Mouse (Mus musculus) embryo, embryonic 11.5 days (tissue): ENCODE data around the gene Plac9a.

Experiments
- DNase-seq: peaks from one replicate; pipeline ENCODE4 v3.0.0-alpha.2; 2012; ENCODE audit warnings: low read depth, low spot score

The Plac9a gene

DNA sequence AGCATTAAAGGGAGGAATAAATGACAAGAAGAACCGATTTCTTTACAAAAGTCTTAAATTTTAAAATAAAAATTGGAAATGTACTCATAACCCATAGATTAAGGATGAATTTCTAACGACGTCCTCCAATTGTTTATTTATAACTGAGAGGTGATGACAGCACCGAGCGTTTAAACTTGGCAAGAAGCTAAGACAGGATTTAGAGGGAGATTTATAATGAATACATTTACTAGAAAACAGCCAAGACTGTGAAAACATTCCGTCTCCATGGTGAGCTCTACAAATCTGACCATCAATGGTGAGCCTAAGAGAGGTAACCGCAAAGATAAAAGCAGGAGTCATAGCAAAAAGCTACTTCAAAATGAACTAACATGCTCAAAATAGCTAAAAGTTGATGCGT is 64.5 kb downstream of the Plac9a start:
- DNase-seq: no peak
